Mouse (Mus musculus): ENCODE measurements around the gene Nudt1. TPM values are rescaled to one million over a fixed set of nuclear protein-coding genes. Genes with fewer than 3 reads are reported as not detected.

Nudt1 gene
- polyA plus RNA-seq, 1 experiment: 30.0 TPM

GRCm38 (mm10) chr5:140368926-140369325 lies 47.5 kb downstream of the Nudt1 start:
- H3K27ac ChIP-seq (ENCODE audit: control insufficient read depth, insufficient read depth, low read depth, low read length, poor library complexity): no peak overlapping the region
- WGBS: 71% methylated on average over 4 of the region's 4 CpGs
- peaks cover 1% of the 10 kb centered on the region; the same call in 1 of the 2 replicates for H3K4me1 ChIP-seq (ENCODE audit: control insufficient read depth, insufficient read depth, low read length)
- no peak for TF ChIP-seq CTCF (IDR thresholded peaks at IDR 0.05; ENCODE audit: control insufficient read depth, insufficient read depth, low read length)
- no peak for TF ChIP-seq POLR2A (IDR thresholded peaks at IDR 0.05; ENCODE audit: borderline replicate concordance, control insufficient read depth, low read depth, low read length)
- no peak overlapping the region for H3K4me3 ChIP-seq (replicated peaks; ENCODE audit: control insufficient read depth, low read depth, low read length)

- no peak overlapping the region for H3K27ac ChIP-seq (ENCODE audit: control insufficient read depth, insufficient read depth, low read depth, low read length, poor library complexity)
- no peak for TF ChIP-seq CTCF (IDR thresholded peaks at IDR 0.05; ENCODE audit: control insufficient read depth, insufficient read depth, low read length)
- no peak for TF ChIP-seq POLR2A (IDR thresholded peaks at IDR 0.05; ENCODE audit: borderline replicate concordance, control insufficient read depth, low read depth, low read length)
- H3K4me3 ChIP-seq (replicated peaks; ENCODE audit: control insufficient read depth, low read depth, low read length): no peak overlapping the region
- peaks cover 1% of the 10 kb centered on the region; the same call in 1 of the 2 replicates for H3K4me1 ChIP-seq (ENCODE audit: control insufficient read depth, insufficient read depth, low read length)
- WGBS: 91% methylated on average over 2 of the region's 2 CpGs
Measured at GRCm38 (mm10) chr5:140369466-140369865, 48.0 kb downstream of the Nudt1 start.

- H3K4me3 ChIP-seq (replicated peaks; ENCODE audit: control insufficient read depth, low read depth, low read length): no peak overlapping the region
- TF ChIP-seq POLR2A (IDR thresholded peaks at IDR 0.05; ENCODE audit: borderline replicate concordance, control insufficient read depth, low read depth, low read length): no peak
- TF ChIP-seq CTCF (IDR thresholded peaks at IDR 0.05; ENCODE audit: control insufficient read depth, insufficient read depth, low read length): no peak
- no peak overlapping the region for H3K27ac ChIP-seq (ENCODE audit: control insufficient read depth, insufficient read depth, low read depth, low read length, poor library complexity)
- H3K4me1 ChIP-seq (ENCODE audit: control insufficient read depth, insufficient read depth, low read length): peaks cover 3% of the 10 kb centered on the region
- WGBS: 61% methylated on average over 6 of the region's 6 CpGs
Measured at GRCm38 (mm10) chr5:140370446-140371254, 49.2 kb downstream of the Nudt1 start.

GRCm38 (mm10) chr5:140371671-140372070 lies 50.2 kb downstream of the Nudt1 start:
- Histone ChIP-seq H3K27ac (ENCODE audit: control insufficient read depth, insufficient read depth, low read depth, low read length, poor library complexity) (no peak overlapping the region), H3K4me3 (replicated peaks; ENCODE audit: control insufficient read depth, low read depth, low read length) (no peak overlapping the region), H3K4me1 (ENCODE audit: control insufficient read depth, insufficient read depth, low read length) (peaks cover 3% of the 10 kb centered on the region)
- 84% methylated on average over 3 of the region's 3 CpGs for WGBS
- TF ChIP-seq POLR2A (IDR thresholded peaks at IDR 0.05; ENCODE audit: borderline replicate concordance, control insufficient read depth, low read depth, low read length) (no peak), CTCF (IDR thresholded peaks at IDR 0.05; ENCODE audit: control insufficient read depth, insufficient read depth, low read length) (no peak)

GRCm38 (mm10) chr5:140373711-140374110 lies 52.3 kb downstream of the Nudt1 start:
- no peak for TF ChIP-seq POLR2A (IDR thresholded peaks at IDR 0.05; ENCODE audit: borderline replicate concordance, control insufficient read depth, low read depth, low read length)
- TF ChIP-seq CTCF (IDR thresholded peaks at IDR 0.05; ENCODE audit: control insufficient read depth, insufficient read depth, low read length): no peak
- peaks cover 3% of the 10 kb centered on the region for H3K4me1 ChIP-seq (ENCODE audit: control insufficient read depth, insufficient read depth, low read length)
- peak overlapping the region; percentile 24; the same call in 1 of the 2 replicates for H3K27ac ChIP-seq (ENCODE audit: control insufficient read depth, insufficient read depth, low read depth, low read length, poor library complexity)
- WGBS: 61% methylated on average over 2 of the region's 2 CpGs
- no peak overlapping the region for H3K4me3 ChIP-seq (replicated peaks; ENCODE audit: control insufficient read depth, low read depth, low read length)

- Histone ChIP-seq H3K4me3 (replicated peaks; ENCODE audit: control insufficient read depth, low read depth, low read length) (no peak overlapping the region), H3K4me1 (ENCODE audit: control insufficient read depth, insufficient read depth, low read length) (peaks cover 4% of the 10 kb centered on the region), H3K27ac (ENCODE audit: control insufficient read depth, insufficient read depth, low read depth, low read length, poor library complexity) (peak overlapping the region; percentile 24; the same call in 1 of the 2 replicates)
- 66% methylated on average over 3 of the region's 3 CpGs for WGBS
- no peak for TF ChIP-seq CTCF (IDR thresholded peaks at IDR 0.05; ENCODE audit: control insufficient read depth, insufficient read depth, low read length)
- TF ChIP-seq POLR2A (IDR thresholded peaks at IDR 0.05; ENCODE audit: borderline replicate concordance, control insufficient read depth, low read depth, low read length): no peak
Measured at GRCm38 (mm10) chr5:140374226-140374625, 52.8 kb downstream of the Nudt1 start.

- Histone ChIP-seq H3K4me1 (ENCODE audit: control insufficient read depth, insufficient read depth, low read length) (peaks cover 4% of the 10 kb centered on the region), H3K27ac (ENCODE audit: control insufficient read depth, insufficient read depth, low read depth, low read length, poor library complexity) (no peak overlapping the region), H3K4me3 (replicated peaks; ENCODE audit: control insufficient read depth, low read depth, low read length) (no peak overlapping the region)
- TF ChIP-seq POLR2A (IDR thresholded peaks at IDR 0.05; ENCODE audit: borderline replicate concordance, control insufficient read depth, low read depth, low read length) (no peak), CTCF (IDR thresholded peaks at IDR 0.05; ENCODE audit: control insufficient read depth, insufficient read depth, low read length) (no peak)
- 75% methylated on average over 4 of the region's 4 CpGs for WGBS
Measured at GRCm38 (mm10) chr5:140375249-140375829, 53.9 kb downstream of the Nudt1 start.

GRCm38 (mm10) chr5:140378121-140378853 lies 56.8 kb downstream of the Nudt1 start:
- 31% methylated on average over 6 of the region's 6 CpGs for WGBS
- no peak overlapping the region for H3K27ac ChIP-seq (ENCODE audit: control insufficient read depth, insufficient read depth, low read depth, low read length, poor library complexity)
- no peak overlapping the region for H3K4me3 ChIP-seq (replicated peaks; ENCODE audit: control insufficient read depth, low read depth, low read length)
- H3K4me1 ChIP-seq (ENCODE audit: control insufficient read depth, insufficient read depth, low read length): peaks cover 5% of the 10 kb centered on the region
- TF ChIP-seq POLR2A (IDR thresholded peaks at IDR 0.05; ENCODE audit: borderline replicate concordance, control insufficient read depth, low read depth, low read length) (no peak), CTCF (IDR thresholded peaks at IDR 0.05; ENCODE audit: control insufficient read depth, insufficient read depth, low read length) (no peak)
